Mouse (Mus musculus): ENCODE measurements around the gene Mylk2. TPM values are rescaled to one million over a fixed set of nuclear protein-coding genes. Genes with fewer than 3 reads are reported as not detected.
A peak's percentile ranks its signal among the peaks of the same experiment; 100 is the strongest.

The Mylk2 gene
- total RNA-seq, 2 experiments from 2014 or later, result 445 to 720 TPM

DNA sequence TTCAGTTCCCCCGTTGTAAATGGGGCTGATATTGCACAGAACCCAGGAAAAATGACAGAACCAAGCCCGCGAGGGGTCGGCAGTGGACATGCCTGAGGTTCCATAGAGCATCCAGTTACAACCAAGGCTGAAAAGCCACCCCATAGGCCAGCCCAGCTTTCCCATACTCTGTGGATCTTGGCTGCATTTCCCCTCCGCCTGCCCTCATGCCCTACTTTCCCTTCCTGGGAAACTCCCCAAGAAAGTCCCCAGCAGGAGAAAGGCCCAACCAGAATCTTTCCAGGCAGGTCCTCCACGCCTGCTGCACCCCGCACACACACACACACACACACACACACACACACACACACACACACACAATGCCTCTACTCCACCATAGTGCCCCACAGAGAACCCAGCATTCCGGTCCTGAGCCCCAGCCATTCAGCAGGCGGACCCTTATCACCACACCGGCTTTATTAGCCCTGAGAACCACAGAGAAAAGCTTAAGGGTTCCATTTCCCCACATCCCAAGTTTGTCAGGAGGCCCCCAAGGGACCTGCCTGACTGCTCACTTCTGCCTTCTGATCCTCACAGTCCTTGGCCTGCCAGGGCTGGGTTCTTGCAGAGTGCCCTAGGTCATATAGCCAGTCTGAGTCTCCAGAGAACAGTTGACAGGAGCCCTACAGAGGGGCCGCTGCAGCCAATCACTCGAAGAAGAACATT is 20.5 kb downstream of the Mylk2 start:
- peak; percentile 29 for DNase-seq
- Histone ChIP-seq H3K4me3 (peak overlapping the region; percentile 67), H3K27ac (peak overlapping the region; percentile 79)
- TF ChIP-seq CTCF (IDR thresholded peaks at IDR 0.05), result no peak
- intact Hi-C loops (cut with DNase I), result loop anchor here (5.0 kb wide), 1 partner anchor 239 kb away; no protein-coding TSS in a partner anchor

DNA sequence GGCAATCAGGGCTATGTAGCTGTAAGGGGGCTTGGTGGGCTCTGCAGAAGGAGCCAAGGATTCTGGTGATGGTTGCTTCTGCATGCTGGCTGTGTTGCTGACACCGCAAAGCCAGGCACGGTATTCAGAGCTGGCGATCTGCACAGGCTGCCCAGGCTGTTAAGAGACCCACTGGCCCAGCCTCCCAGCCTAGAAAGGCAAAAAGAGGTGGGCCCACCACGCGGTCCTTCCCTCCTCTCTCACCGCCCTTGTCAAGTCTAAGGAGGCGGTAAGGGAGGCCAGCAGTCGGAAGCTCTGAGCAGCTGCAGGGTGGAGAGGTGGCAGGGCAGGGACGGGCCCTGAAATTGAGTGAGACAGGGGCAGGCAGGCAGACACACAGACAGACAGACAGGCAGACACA is 21.9 kb downstream of the Mylk2 start, which contains the start of gene Foxs1:
Gene Foxs1 (minus strand): TSS at position 161 of the 400 bp plus-strand sequence.
- no peak for TF ChIP-seq CTCF (IDR thresholded peaks at IDR 0.05)
- Histone ChIP-seq H3K4me3 (peak within 1 kb of the TSS; percentile 67), H3K27ac (peak within 1 kb of the TSS; percentile 79)
- DNase-seq, result peak; percentile 73
- intact Hi-C loops (cut with DNase I), result loop anchor here (1.0 to 5.0 kb wide), 2 partner anchors 19 to 241 kb away; no protein-coding TSS in a partner anchor

DNA sequence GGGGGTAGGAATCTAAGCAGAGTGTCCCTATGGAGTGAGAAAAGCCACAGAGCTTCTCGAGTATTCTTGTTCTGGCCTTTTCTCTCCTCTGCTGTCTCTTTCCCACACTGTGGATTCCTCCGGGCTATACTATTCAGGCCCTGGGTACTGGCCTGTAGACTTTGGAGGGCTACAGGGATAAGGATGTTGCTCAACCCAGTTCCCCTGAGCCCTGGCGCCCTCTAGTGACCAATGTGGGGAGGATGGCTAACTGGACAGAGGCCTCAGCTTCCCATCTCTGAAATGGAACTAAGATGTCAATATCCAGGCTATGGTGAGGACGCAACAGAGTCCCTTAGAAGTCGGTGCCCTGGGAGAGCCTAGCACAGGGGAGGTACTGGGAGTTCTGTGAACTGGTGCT is 22.5 kb downstream of the Mylk2 start:
- Histone ChIP-seq H3K27ac (peak overlapping the region; percentile 69), H3K4me3 (no peak overlapping the region)
- peak; percentile 84 for DNase-seq
- TF ChIP-seq CTCF (IDR thresholded peaks at IDR 0.05), result peak; percentile 90
- intact Hi-C loops (cut with DNase I), result loop anchor here (1.0 to 5.0 kb wide), 2 partner anchors 19 to 241 kb away; no protein-coding TSS in a partner anchor

DNA sequence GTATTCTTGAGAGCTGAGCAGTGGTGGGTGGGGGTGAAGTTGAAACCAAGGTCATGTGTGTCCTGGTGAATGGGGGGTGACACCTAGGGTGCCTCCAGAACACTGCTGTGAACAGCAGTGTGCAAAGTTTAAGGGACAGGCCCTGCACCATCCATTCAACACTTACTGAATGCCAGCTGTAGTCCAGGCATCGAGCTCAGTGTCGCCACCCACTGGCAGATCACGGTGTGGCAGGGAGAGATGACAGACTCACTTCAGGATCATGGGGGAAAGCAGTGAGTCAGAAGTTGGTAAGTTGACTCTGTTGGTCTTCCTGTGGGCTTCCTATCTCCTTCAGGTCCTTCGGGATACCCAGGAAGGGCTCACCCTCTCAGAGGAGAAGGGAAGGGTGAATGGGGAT is 28.7 kb downstream of the Mylk2 start:
- DNase-seq, result peak; percentile 63
- Histone ChIP-seq H3K4me3 (no peak overlapping the region), H3K27ac (no peak overlapping the region)
- intact Hi-C loops (cut with DNase I), result no loop called here
- peak; percentile 80 for TF ChIP-seq CTCF (IDR thresholded peaks at IDR 0.05)

DNA sequence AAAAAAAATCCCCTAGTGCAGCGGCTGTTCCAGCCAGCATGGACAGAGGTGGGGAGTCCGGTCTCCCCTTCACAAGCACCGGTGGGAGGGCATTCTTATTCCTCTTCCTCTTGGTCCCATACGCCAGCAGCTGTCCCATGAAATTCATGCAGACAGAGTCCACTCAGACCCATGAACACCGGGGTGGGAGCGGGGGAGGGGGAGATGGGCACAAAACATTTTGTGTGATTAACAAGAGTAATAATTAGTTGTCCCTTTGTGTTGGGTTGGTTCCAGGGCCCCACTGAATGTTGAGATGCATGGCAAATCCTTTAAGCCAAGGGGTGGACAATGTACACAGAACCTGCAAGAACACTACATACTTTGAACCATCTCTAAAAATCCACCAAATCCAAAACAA is 30.0 kb downstream of the Mylk2 start:
- no peak for TF ChIP-seq CTCF (IDR thresholded peaks at IDR 0.05)
- Histone ChIP-seq H3K4me3 (no peak overlapping the region), H3K27ac (no peak overlapping the region)
- intact Hi-C loops (cut with DNase I), result no loop called here
- no peak for DNase-seq

DNA sequence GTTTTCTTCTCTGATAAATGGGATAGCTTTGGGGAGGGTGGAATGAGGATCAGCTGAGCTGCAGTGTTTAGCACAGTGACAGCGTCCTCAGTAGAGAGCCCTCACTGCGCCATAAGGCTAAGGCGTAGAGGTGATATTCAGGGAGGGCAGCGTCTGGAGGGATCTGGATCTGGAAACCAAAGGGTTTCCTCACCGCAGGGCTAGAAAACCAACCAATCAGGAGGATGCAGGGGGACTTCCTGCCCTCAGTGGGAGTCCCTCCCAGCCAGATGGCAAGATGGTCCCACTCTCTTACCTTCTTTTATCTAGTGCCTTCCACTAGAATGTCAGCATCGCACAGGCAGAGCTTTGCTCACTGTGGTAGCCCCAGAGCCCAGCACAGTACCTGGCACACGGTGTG is 30.6 kb downstream of the Mylk2 start:
- no peak for TF ChIP-seq CTCF (IDR thresholded peaks at IDR 0.05)
- intact Hi-C loops (cut with DNase I), result no loop called here
- DNase-seq, result no peak
- Histone ChIP-seq H3K27ac (no peak overlapping the region), H3K4me3 (no peak overlapping the region)

DNA sequence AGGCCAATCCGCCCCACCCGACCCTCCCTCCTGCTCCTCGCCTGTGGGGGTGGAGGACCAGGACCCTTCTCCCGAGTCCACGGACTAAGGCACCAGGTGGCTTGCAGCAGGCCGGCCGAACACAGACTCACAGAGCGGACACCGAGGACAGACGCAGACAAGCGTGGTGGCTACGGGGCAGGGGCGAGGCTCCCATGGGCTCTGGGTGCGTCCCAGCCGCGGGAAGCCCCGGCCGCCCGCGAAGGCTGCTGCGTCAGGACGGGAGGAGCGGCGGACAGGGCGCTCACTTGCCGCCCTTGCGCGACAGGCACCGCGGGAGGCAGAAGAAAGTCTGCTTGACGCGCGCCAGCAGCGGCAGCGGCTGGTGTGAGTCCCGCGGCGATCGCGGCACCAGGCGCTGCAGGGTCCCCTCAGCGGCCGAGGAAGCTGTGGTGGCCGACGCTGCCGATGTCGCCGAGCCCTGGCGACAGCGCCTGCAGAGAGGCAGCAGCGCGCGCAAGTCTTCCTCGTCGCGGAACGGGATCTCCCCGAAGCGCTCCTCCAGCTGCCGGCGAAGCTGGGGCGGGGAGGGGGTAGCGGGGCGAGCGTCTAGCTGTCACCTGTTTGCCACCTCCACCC is 31.9 kb downstream of the Mylk2 start:
- H3K4me3 ChIP-seq, result peak overlapping the region; percentile 66
- DNase-seq, result no peak
- no peak overlapping the region for H3K27ac ChIP-seq
- no peak for TF ChIP-seq CTCF (IDR thresholded peaks at IDR 0.05)
- intact Hi-C loops (cut with DNase I), result no loop called here

DNA sequence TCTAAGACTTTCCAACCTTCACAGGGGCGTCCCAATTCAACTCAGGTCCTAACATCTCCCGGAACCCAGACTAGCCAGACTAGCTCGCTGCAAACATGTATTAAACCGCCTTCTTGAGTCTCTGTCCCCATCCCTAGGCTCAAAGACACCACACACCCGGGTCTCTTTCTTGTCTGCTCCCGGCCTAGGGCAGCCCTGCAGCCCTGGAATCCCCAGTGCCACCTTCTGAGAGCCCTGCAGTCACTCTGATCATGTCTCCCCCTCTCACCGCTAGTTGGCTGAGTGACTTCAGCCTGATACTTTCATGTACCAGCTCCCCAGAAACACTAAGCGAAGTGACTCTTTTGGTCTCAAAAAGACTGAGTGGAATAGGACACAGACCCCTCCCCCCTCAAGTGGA is 32.4 kb downstream of the Mylk2 start:
- no peak for DNase-seq
- Histone ChIP-seq H3K4me3 (peak overlapping the region; percentile 66), H3K27ac (no peak overlapping the region)
- no peak for TF ChIP-seq CTCF (IDR thresholded peaks at IDR 0.05)
- intact Hi-C loops (cut with DNase I), result no loop called here

DNA sequence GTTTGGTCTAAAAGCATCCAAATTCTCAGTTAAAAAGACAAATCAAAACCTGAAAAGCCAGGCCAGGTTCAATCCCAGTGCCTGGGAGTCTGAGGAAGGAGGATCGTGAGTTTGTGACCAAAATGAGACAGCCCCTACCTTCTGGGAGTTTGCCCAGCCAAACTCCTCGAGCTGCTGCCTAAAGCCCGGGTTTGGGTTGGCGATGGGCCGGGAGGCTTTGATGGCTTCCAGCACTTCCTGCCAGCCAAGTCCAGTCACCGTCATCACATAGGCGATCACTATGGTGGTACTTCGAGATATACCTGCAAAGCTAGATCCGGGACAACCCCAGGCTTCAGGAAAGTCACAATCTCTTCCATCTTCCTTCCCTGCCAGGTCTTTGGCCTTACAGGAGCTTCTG is 32.9 kb downstream of the Mylk2 start:
- DNase-seq, result no peak
- intact Hi-C loops (cut with DNase I), result no loop called here
- Histone ChIP-seq H3K4me3 (no peak overlapping the region), H3K27ac (no peak overlapping the region)
- no peak for TF ChIP-seq CTCF (IDR thresholded peaks at IDR 0.05)

DNA sequence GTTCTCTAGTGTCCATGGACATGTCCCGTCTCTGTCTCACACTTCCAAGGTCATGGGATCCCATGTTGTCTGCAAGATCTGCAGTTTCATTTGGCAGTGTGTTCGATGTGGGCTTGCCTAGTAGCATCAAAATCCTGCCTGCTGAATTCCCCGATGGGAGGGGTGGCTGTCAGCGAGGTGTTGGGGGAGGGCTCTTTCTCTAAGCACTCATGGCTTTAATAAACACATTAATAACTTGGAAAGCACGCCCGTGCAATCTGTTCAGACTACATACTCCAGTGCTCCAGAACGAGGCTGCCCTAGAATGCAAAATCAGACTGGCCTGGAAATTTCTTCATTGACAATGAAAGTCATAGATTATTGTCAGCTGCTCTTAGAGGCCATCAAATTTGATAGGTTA is 35.9 kb downstream of the Mylk2 start:
- intact Hi-C loops (cut with DNase I), result no loop called here
- Histone ChIP-seq H3K4me3 (no peak overlapping the region), H3K27ac (no peak overlapping the region)
- DNase-seq, result no peak
- TF ChIP-seq CTCF (IDR thresholded peaks at IDR 0.05), result no peak

DNA sequence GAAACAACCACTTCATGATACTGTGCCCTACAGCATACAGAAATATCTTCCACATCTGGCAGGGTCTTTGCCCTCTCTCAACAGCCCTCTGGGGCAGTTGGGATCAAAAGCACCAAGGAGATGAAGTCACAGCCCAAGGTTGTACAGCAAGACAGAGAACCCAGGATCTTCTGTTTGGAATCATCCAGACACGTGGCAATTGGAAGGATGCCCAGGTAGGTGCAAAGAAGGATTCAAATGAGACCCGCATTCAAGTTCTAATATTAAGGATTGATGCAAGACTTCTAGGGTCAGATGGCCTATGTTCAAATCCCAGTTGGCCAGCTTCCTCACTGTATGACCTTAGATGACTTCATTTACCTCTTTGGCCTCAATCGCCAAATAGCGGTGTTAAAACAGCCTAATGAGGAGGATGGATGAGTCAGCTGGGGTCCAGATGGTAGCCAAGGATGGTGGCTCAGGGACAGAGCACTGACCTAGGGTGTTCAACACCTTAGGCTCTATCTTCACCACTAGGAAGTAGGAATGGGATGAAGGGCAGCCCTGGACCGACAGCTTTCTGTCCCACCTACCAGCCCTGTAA is 37.4 kb downstream of the Mylk2 start:
- Histone ChIP-seq H3K27ac (no peak overlapping the region), H3K4me3 (no peak overlapping the region)
- no peak for TF ChIP-seq CTCF (IDR thresholded peaks at IDR 0.05)
- intact Hi-C loops (cut with DNase I), result no loop called here
- DNase-seq, result no peak

DNA sequence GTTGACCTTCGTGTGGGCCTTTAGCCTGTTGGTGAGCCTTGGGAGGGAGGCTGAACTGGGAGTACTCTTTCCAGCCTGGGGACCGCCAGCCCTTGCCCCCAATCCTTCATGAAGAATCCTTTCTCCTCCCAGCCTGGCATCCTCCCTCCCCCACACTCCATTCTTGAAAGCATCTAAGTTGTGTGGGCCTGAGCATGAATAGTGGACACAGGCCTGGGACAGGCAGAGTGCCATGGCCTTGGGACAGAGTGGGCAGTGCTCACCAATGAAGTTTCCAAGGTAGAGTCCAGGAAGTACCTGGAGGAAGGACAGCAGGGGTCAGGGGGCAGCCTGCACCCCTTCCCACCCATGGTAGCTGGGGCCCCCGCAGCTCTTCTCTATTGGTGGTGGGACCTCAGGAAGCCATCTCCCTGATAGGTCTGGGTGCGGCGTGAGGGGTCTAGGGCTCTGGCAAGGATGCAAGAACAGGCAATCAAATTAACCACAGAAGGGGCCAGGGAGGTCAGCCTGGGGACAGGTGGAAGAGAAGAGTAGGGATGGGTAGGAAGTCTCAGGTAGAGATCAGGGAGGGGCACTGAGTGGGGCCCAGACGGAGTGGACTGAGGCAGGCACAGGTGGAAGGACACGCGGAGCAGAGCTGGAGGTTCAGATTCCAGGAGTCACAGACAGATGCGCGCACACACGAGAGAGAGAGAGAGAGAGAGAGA is 39.4 kb downstream of the Mylk2 start:
- no peak for DNase-seq
- H3K4me3 ChIP-seq, result peak overlapping the region; percentile 78
- intact Hi-C loops (cut with DNase I), result no loop called here
- no peak for TF ChIP-seq CTCF (IDR thresholded peaks at IDR 0.05)
- H3K27ac ChIP-seq, result no peak overlapping the region

Measured in gastrocnemius, adult 2 months (tissue).